Mouse (Mus musculus): ENCODE results near the gene Aco1. TPM values are rescaled to one million over a fixed set of nuclear protein-coding genes. Genes with fewer than 3 reads are reported as not detected.

Aco1 gene
- polyA plus RNA-seq, 1 experiment from 2014 or later, result 48.0 TPM

DNA sequence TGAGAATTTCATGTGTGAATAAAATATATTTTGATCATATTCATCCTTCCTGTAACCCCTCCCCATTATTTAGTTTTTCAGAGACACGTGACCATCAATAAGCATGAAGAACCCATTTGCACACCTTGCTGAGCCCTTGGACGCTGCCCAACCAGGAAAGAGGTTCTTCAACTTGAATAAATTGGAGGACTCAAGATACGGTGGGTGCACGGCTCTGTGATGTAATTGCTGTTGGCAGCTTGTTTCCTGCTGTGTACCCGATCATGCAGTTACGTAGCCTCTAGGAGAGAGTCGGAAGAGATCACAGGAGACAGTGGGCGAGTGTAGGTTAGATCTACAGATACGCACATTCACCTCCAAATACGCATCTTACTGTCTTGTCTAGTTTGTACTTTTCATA is 20.8 kb downstream of the Aco1 start:
- 73% methylated on average over 10 of the region's 10 CpGs for WGBS

DNA sequence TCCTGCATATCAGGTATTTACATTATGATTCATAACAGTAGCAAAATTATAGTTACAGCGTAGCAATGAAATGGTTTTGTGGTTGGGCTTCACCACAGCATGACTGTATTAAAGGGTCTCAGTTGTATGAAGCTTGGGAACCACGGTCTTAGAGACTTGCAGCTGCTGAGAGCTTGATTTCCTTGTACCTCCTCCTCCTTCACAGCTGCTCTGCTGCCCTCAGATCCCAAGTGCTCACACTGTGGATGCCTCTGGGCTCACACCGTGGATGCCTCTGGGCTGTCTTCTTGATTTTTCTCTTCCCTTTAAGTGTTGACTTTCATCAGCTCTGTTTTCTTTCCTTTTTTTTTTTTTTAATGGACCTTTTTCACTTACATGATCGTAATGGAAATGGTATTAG is 28.6 kb downstream of the Aco1 start:
- Histone ChIP-seq H3K4me2 (ENCODE audit: low read depth, low read length) (no peak overlapping the region), H3K4me1 (ENCODE audit: control insufficient read depth, insufficient read depth, low read length) (no peaks in the 10 kb centered on the region), H3K27ac (replicated peaks; ENCODE audit: low read depth, low read length) (no peak overlapping the region), H3K27me3 (replicated peaks; ENCODE audit: control insufficient read depth, insufficient read depth, low read length) (no peaks in the 10 kb centered on the region), H3K36me3 (ENCODE audit: control insufficient read depth, insufficient read depth, low read length) (peaks cover 51% of the 10 kb centered on the region), H3K4me3 (ENCODE audit: low read depth, low read length) (no peak overlapping the region), H3K9ac (ENCODE audit: low read depth, low read length) (no peak overlapping the region), H3K9me3 (ENCODE audit: control insufficient read depth, low read length) (no peaks in the 10 kb centered on the region)
- ATAC-seq (ENCODE audit: low read depth), result no peak
- WGBS, result 77% methylated on average over 4 of the region's 4 CpGs
- DNase-seq (ENCODE audit: low spot score), result peak; percentile 28

More for the DNA sequence above, 20.8 kb downstream of the Aco1 start:
- no peak overlapping the region for H3K4me3 ChIP-seq (ENCODE audit: low read depth, low read length)
- H3K27ac ChIP-seq (replicated peaks; ENCODE audit: low read depth, low read length), result no peak overlapping the region
- DNase-seq (ENCODE audit: low spot score) (peak; percentile 18), ATAC-seq (ENCODE audit: low read depth) (no peak)
- no peaks in the 10 kb centered on the region for H3K9me3 ChIP-seq (ENCODE audit: control insufficient read depth, low read length)
- no peak overlapping the region for H3K9ac ChIP-seq (ENCODE audit: low read depth, low read length)
- H3K4me1 ChIP-seq (ENCODE audit: control insufficient read depth, insufficient read depth, low read length), result no peaks in the 10 kb centered on the region
- H3K36me3 ChIP-seq (ENCODE audit: control insufficient read depth, insufficient read depth, low read length), result peaks cover 36% of the 10 kb centered on the region
- H3K27me3 ChIP-seq (replicated peaks; ENCODE audit: control insufficient read depth, insufficient read depth, low read length), result no peaks in the 10 kb centered on the region
- H3K4me2 ChIP-seq (ENCODE audit: low read depth, low read length), result no peak overlapping the region

DNA sequence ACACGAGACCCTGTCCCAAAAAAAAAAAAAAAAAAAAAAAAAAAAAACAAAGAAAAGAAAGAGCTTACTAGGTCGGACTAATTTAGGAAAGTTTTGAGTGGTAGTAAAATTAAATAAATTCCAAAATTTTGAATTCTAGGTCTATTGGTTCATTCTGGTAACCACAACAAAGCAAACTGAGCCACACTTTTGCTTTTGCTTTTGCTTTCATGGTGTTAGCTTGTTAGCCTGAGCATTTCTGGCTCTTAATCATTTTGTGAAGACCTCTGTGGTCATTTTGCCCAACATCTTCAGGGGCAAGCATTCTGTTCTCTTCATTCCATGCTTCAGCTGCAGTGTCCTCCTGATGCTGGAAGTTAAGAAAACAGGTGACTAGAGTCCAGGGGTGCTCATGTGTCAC is 29.5 kb downstream of the Aco1 start:
- Histone ChIP-seq H3K27ac (replicated peaks; ENCODE audit: low read depth, low read length) (no peak overlapping the region), H3K4me3 (ENCODE audit: low read depth, low read length) (no peak overlapping the region), H3K9ac (ENCODE audit: low read depth, low read length) (no peak overlapping the region), H3K9me3 (ENCODE audit: control insufficient read depth, low read length) (no peaks in the 10 kb centered on the region), H3K4me1 (ENCODE audit: control insufficient read depth, insufficient read depth, low read length) (no peaks in the 10 kb centered on the region), H3K27me3 (replicated peaks; ENCODE audit: control insufficient read depth, insufficient read depth, low read length) (no peaks in the 10 kb centered on the region), H3K4me2 (ENCODE audit: low read depth, low read length) (no peak overlapping the region), H3K36me3 (ENCODE audit: control insufficient read depth, insufficient read depth, low read length) (peaks cover 46% of the 10 kb centered on the region)
- ATAC-seq (ENCODE audit: low read depth) (no peak), DNase-seq (ENCODE audit: low spot score) (no peak)
- WGBS, result 86% methylated on average over 2 of the region's 2 CpGs

DNA sequence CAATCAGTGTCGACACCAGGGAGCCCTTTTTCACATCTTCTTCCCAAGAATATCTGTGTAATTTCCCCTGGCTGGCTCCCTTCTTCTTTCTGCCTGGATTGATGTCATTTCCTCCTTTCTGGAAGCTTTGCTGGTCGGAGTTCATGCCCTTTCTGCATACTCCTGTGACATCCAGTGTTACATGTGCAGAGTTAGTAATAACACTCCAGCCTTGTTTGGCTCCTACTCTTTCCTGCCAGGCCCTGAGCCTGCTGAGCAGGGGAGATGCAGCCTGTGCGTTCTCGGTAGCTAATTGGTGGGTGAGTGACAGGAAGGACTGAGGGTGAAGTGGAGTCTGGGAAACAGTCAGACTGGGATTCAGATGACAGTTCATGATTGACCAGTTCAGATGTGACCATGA is 31.4 kb downstream of the Aco1 start:
- H3K4me1 ChIP-seq (ENCODE audit: control insufficient read depth, insufficient read depth, low read length), result no peaks in the 10 kb centered on the region
- ATAC-seq (ENCODE audit: low read depth) (no peak), DNase-seq (ENCODE audit: low spot score) (no peak)
- peaks cover 50% of the 10 kb centered on the region for H3K36me3 ChIP-seq (ENCODE audit: control insufficient read depth, insufficient read depth, low read length)
- H3K4me3 ChIP-seq (ENCODE audit: low read depth, low read length), result no peak overlapping the region
- H3K9ac ChIP-seq (ENCODE audit: low read depth, low read length), result no peak overlapping the region
- WGBS, result 49% methylated on average over 4 of the region's 4 CpGs
- no peak overlapping the region for H3K4me2 ChIP-seq (ENCODE audit: low read depth, low read length)
- no peak overlapping the region for H3K27ac ChIP-seq (replicated peaks; ENCODE audit: low read depth, low read length)
- no peaks in the 10 kb centered on the region for H3K9me3 ChIP-seq (ENCODE audit: control insufficient read depth, low read length)
- no peaks in the 10 kb centered on the region for H3K27me3 ChIP-seq (replicated peaks; ENCODE audit: control insufficient read depth, insufficient read depth, low read length)

DNA sequence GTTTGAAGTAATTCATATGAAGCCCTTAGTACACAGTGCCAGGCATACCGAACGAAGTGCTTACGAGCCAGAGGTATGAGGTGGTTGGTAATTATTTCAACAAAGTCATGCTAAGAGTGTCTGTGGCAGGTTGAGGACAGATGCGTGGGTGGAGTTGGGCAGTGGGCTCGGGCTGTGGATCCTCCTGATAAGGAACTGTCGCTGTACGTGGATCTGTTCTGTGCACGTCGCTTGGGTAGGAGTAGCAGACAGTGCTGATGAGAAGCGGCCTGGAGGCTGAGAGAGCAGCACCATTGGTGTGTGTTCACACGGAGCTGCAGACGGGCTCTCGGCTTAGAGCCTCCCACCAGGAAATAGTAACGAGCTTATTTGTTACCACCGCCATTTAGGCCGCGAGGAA is 35.7 kb downstream of the Aco1 start:
- H3K4me3 ChIP-seq (ENCODE audit: low read depth, low read length), result no peak overlapping the region
- no peak overlapping the region for H3K27ac ChIP-seq (replicated peaks; ENCODE audit: low read depth, low read length)
- DNase-seq (ENCODE audit: low spot score) (no peak), ATAC-seq (ENCODE audit: low read depth) (no peak)
- no peaks in the 10 kb centered on the region for H3K4me1 ChIP-seq (ENCODE audit: control insufficient read depth, insufficient read depth, low read length)
- H3K36me3 ChIP-seq (ENCODE audit: control insufficient read depth, insufficient read depth, low read length), result peaks cover 71% of the 10 kb centered on the region
- no peaks in the 10 kb centered on the region for H3K27me3 ChIP-seq (replicated peaks; ENCODE audit: control insufficient read depth, insufficient read depth, low read length)
- no peak overlapping the region for H3K9ac ChIP-seq (ENCODE audit: low read depth, low read length)
- H3K9me3 ChIP-seq (ENCODE audit: control insufficient read depth, low read length), result no peaks in the 10 kb centered on the region
- H3K4me2 ChIP-seq (ENCODE audit: low read depth, low read length), result no peak overlapping the region
- WGBS, result 92% methylated on average over 17 of the region's 17 CpGs

DNA sequence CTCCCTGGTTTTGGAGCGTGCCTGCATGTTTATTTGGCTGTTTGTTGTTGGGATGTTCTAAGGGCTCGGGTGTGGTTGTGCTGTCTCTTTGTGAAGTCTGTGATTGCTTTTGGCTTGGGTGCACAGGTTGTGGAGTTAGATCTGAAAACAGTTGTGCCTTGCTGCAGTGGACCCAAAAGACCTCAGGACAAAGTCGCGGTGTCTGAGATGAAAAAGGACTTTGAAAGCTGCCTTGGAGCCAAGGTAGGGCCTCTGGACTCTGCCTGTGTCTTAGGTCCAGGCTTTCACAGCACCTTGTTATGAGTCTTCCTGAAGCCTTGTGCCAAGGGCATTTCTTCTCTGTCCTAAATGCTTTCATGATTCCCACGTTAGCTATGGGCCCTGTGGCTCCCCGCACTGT is 37.2 kb downstream of the Aco1 start:
- Histone ChIP-seq H3K9me3 (ENCODE audit: control insufficient read depth, low read length) (no peaks in the 10 kb centered on the region), H3K4me2 (ENCODE audit: low read depth, low read length) (no peak overlapping the region), H3K27me3 (replicated peaks; ENCODE audit: control insufficient read depth, insufficient read depth, low read length) (no peaks in the 10 kb centered on the region), H3K4me3 (ENCODE audit: low read depth, low read length) (no peak overlapping the region), H3K36me3 (ENCODE audit: control insufficient read depth, insufficient read depth, low read length) (peaks cover 77% of the 10 kb centered on the region), H3K9ac (ENCODE audit: low read depth, low read length) (no peak overlapping the region; the same call in 1 of the 2 replicates), H3K4me1 (ENCODE audit: control insufficient read depth, insufficient read depth, low read length) (no peaks in the 10 kb centered on the region), H3K27ac (replicated peaks; ENCODE audit: low read depth, low read length) (no peak overlapping the region)
- DNase-seq (ENCODE audit: low spot score), result no peak
- WGBS, result 89% methylated on average over 6 of the region's 6 CpGs
- ATAC-seq (ENCODE audit: low read depth), result no peak

DNA sequence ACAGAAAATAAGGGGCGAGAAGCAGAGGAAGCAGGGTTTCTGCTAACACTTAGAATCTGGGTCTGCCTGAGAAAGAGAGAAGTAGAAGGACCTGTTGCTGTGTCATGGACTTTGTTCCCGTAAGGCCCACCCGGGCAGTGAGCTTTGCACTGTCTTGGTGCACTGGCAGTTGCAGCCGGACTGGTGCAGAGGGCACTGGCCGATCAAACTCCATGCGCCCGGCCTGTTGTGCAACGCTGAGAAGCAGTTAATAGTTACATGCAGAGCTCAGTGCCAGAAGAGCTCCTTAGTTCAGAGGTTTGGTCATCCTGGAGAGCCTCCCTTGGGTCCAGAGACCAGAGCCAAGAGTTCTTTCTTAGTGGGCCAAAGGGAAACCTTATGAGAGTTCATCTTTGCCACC is 38.8 kb downstream of the Aco1 start:
- ATAC-seq (ENCODE audit: low read depth) (no peak), DNase-seq (ENCODE audit: low spot score) (no peak)
- Histone ChIP-seq H3K27ac (replicated peaks; ENCODE audit: low read depth, low read length) (no peak overlapping the region), H3K27me3 (replicated peaks; ENCODE audit: control insufficient read depth, insufficient read depth, low read length) (no peaks in the 10 kb centered on the region), H3K36me3 (ENCODE audit: control insufficient read depth, insufficient read depth, low read length) (peaks cover 77% of the 10 kb centered on the region), H3K4me1 (ENCODE audit: control insufficient read depth, insufficient read depth, low read length) (no peaks in the 10 kb centered on the region), H3K9ac (ENCODE audit: low read depth, low read length) (no peak overlapping the region), H3K9me3 (ENCODE audit: control insufficient read depth, low read length) (no peaks in the 10 kb centered on the region), H3K4me3 (ENCODE audit: low read depth, low read length) (no peak overlapping the region), H3K4me2 (ENCODE audit: low read depth, low read length) (no peak overlapping the region)
- WGBS, result 96% methylated on average over 8 of the region's 8 CpGs

DNA sequence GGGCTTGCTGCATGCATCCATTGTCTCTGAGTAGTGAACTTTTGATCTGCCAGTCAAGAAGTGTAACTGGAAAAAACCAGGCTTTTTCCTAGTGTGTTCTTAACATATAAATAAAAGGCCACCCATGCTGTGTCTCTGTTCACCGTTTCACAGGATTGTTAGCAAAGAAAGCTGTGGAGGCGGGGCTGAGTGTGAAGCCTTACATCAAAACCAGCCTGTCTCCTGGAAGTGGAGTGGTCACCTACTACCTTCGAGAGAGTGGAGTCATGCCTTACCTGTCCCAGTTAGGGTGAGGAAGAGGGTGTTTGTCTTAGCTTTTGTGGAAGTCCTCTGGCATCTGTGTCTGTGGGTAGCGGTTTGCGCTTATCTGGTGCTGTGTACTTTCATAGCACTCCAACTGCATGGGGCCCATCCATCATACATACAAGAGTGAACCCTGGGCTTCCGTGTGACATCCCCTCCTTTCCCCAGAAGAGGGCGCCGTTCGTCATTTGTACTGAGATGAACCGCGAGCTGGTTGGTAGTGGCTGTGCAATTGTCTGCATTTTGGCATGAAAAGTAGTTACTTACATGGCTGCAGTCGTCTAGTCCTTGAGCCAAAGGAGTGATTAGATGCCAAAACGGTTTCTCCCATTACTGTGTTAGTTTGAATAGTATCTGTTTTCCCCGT is 39.9 kb downstream of the Aco1 start:
- Histone ChIP-seq H3K27ac (replicated peaks; ENCODE audit: low read depth, low read length) (no peak overlapping the region), H3K4me3 (ENCODE audit: low read depth, low read length) (no peak overlapping the region), H3K27me3 (replicated peaks; ENCODE audit: control insufficient read depth, insufficient read depth, low read length) (no peaks in the 10 kb centered on the region), H3K9ac (ENCODE audit: low read depth, low read length) (no peak overlapping the region), H3K4me1 (ENCODE audit: control insufficient read depth, insufficient read depth, low read length) (no peaks in the 10 kb centered on the region), H3K36me3 (ENCODE audit: control insufficient read depth, insufficient read depth, low read length) (peaks cover 82% of the 10 kb centered on the region), H3K9me3 (ENCODE audit: control insufficient read depth, low read length) (no peaks in the 10 kb centered on the region), H3K4me2 (ENCODE audit: low read depth, low read length) (no peak overlapping the region)
- WGBS, result 45% methylated on average over 14 of the region's 14 CpGs
- DNase-seq (ENCODE audit: low spot score) (peak; percentile 61), ATAC-seq (ENCODE audit: low read depth) (peak; percentile 79; the same call in 1 of the 2 replicates)

DNA sequence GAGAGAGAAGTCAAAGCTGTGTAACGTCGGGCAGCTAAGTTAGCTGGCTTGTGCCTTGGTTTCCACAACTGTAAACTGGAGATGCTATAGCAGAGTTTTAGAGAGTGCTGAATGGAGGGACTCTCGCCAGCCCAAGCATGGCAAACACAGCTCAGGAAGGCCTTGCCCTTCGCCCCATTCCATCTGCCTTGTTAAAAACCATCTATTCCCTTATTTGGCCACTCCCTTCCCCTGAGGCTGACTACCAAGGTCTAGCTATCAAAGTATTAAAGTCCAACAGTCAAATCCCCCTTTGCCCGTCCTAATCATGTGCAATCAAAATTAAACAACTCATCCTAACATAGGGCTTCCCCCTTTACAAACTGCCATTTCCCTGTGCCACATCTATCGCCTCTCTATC is 40.9 kb downstream of the Aco1 start:
- WGBS, result 93% methylated on average over 6 of the region's 6 CpGs
- H3K27me3 ChIP-seq (replicated peaks; ENCODE audit: control insufficient read depth, insufficient read depth, low read length), result no peaks in the 10 kb centered on the region
- H3K4me1 ChIP-seq (ENCODE audit: control insufficient read depth, insufficient read depth, low read length), result no peaks in the 10 kb centered on the region
- peaks cover 83% of the 10 kb centered on the region for H3K36me3 ChIP-seq (ENCODE audit: control insufficient read depth, insufficient read depth, low read length)
- no peaks in the 10 kb centered on the region for H3K9me3 ChIP-seq (ENCODE audit: control insufficient read depth, low read length)
- H3K4me3 ChIP-seq (ENCODE audit: low read depth, low read length), result no peak overlapping the region
- ATAC-seq (ENCODE audit: low read depth) (no peak), DNase-seq (ENCODE audit: low spot score) (no peak)
- no peak overlapping the region for H3K9ac ChIP-seq (ENCODE audit: low read depth, low read length)
- no peak overlapping the region for H3K4me2 ChIP-seq (ENCODE audit: low read depth, low read length)
- H3K27ac ChIP-seq (replicated peaks; ENCODE audit: low read depth, low read length), result no peak overlapping the region

All from embryonic facial prominence, embryonic 14.5 days (tissue).